Mouse (Mus musculus) neural tube, embryonic 12.5 days (tissue): Measurements from ENCODE around the gene Sugp2. TPM values are rescaled to one million over a fixed set of nuclear protein-coding genes. Genes with fewer than 3 reads are reported as not detected.

Source experiments
- ATAC-seq: fragments of 200-750 bp; cut with Nextera tagmentation; 2 replicates; pipeline ENCODE4 v1.8.0; 2017; ENCODE audit warnings: low read depth, mild to moderate bottlenecking, moderate TSS enrichment, moderate library complexity; ENCODE audit not compliant: low FRiP score
- H3K27ac ChIP-seq: fragments of 300-500 bp; sonication (generic); 2 replicates; pipeline ENCODE4 v1.5.1; 2016
- H3K27me3 ChIP-seq: fragments of 300-500 bp; sonication (generic); replicated peaks from 2 replicates; pipeline ENCODE4 v1.6.1; 2016; ENCODE audit warnings: mild to moderate bottlenecking
- H3K36me3 ChIP-seq: fragments of 300-500 bp; sonication (generic); 2 replicates; pipeline ENCODE4 v1.6.1; 2016; ENCODE audit warnings: mild to moderate bottlenecking
- H3K4me1 ChIP-seq: fragments of 300-500 bp; sonication (generic); 2 replicates; pipeline ENCODE4 v1.6.1; 2016
- H3K4me2 ChIP-seq: fragments of 300-500 bp; sonication (generic); replicated peaks from 2 replicates; pipeline ENCODE4 v1.6.1; 2016; ENCODE audit warnings: mild to moderate bottlenecking
- H3K4me3 ChIP-seq: fragments of 300-500 bp; sonication (generic); 2 replicates; pipeline ENCODE4 v1.5.1; 2016
- H3K9ac ChIP-seq: fragments of 300-500 bp; sonication (generic); 2 replicates; pipeline ENCODE4 v1.6.1; 2016; ENCODE audit warnings: mild to moderate bottlenecking
- H3K9me3 ChIP-seq: fragments of 300-500 bp; sonication (generic); 2 replicates; pipeline ENCODE4 v1.6.1; 2016; ENCODE audit warnings: mild to moderate bottlenecking
- WGBS: fragments of 180-500 bp; shearing (Covaris S2); methylation state at CpG from one replicate; pipeline ENCODE4 v1.1.7; 2016; 5-methylcytosine and 5-hydroxymethylcytosine counted together
- polyA plus RNA-seq: library from polyadenylated mRNA; unstranded; fragments of >200 nt; fragmentation: Nextera tagmentation; extraction: Ambion mirVana; gene quantifications from 2 replicates; pipeline ENCODE4 v1.2.1, GENCODE M21; 2016

Sugp2 gene
- polyA plus RNA-seq, 1 experiment from 2014 or later, result 68.0 TPM

GRCm38 (mm10) chr8:70223341-70223740 is 10.7 kb upstream of the Sugp2 start:
- no peaks in the 10 kb centered on the region for H3K27me3 ChIP-seq

GRCm38 (mm10) chr8:70227997-70228396 is 6.0 kb upstream of the Sugp2 start:
- peak; percentile 17; the same call in 1 of the 2 replicates for ATAC-seq

More at GRCm38 (mm10) chr8:70223341-70223740, 10.7 kb upstream of the Sugp2 start:
- ATAC-seq, result no peak
- H3K4me2 ChIP-seq, result no peak overlapping the region
- H3K9me3 ChIP-seq, result no peaks in the 10 kb centered on the region
- H3K4me3 ChIP-seq, result no peak overlapping the region
- no peak overlapping the region for H3K9ac ChIP-seq
- 49% methylated on average over 6 of the region's 6 CpGs for WGBS
- peaks cover 8% of the 10 kb centered on the region; the same call in 1 of the 2 replicates for H3K4me1 ChIP-seq
- no peak overlapping the region for H3K27ac ChIP-seq
- peaks cover 43% of the 10 kb centered on the region for H3K36me3 ChIP-seq

GRCm38 (mm10) chr8:70230837-70231236 is 3.2 kb upstream of the Sugp2 start:
- Histone ChIP-seq H3K4me3 (no peak overlapping the region), H3K4me2 (no peak overlapping the region), H3K9me3 (no peaks in the 10 kb centered on the region), H3K4me1 (peaks cover 28% of the 10 kb centered on the region), H3K27me3 (no peaks in the 10 kb centered on the region), H3K9ac (no peak overlapping the region), H3K36me3 (peaks cover 25% of the 10 kb centered on the region), H3K27ac (no peak overlapping the region)
- ATAC-seq, result no peak
- WGBS, result 92% methylated on average over 9 of the region's 9 CpGs

More at GRCm38 (mm10) chr8:70227997-70228396, 6.0 kb upstream of the Sugp2 start:
- Histone ChIP-seq H3K9ac (no peak overlapping the region; the same call in 1 of the 2 replicates), H3K9me3 (no peaks in the 10 kb centered on the region), H3K4me2 (no peak overlapping the region), H3K27me3 (no peaks in the 10 kb centered on the region), H3K27ac (no peak overlapping the region), H3K36me3 (peaks cover 46% of the 10 kb centered on the region), H3K4me1 (peaks cover 14% of the 10 kb centered on the region), H3K4me3 (no peak overlapping the region)
- WGBS, result 29% methylated on average over 4 of the region's 4 CpGs

- Histone ChIP-seq H3K4me1 (peaks cover 22% of the 10 kb centered on the region), H3K27me3 (no peaks in the 10 kb centered on the region), H3K4me3 (peak overlapping the region; percentile 83), H3K4me2 (peak overlapping the region; percentile 90), H3K9ac (peak overlapping the region; percentile 83), H3K9me3 (no peaks in the 10 kb centered on the region), H3K27ac (no peak overlapping the region), H3K36me3 (peaks cover 49% of the 10 kb centered on the region)
- 0 out of 2 replicates have a peak, but pooled peaks have one; percentile 17 for ATAC-seq
- 8% methylated on average over 13 of the region's 13 CpGs for WGBS
Observed at GRCm38 (mm10) chr8:70233606-70234005, 420 bp upstream of the Sugp2 start.

GRCm38 (mm10) chr8:70234781-70235128 is 729 bp downstream of the Sugp2 start:
- Histone ChIP-seq H3K27ac (peak overlapping the region; percentile 71), H3K4me1 (peaks cover 22% of the 10 kb centered on the region), H3K9ac (peak overlapping the region; percentile 83), H3K27me3 (no peaks in the 10 kb centered on the region), H3K36me3 (peaks cover 48% of the 10 kb centered on the region), H3K4me2 (peak overlapping the region; percentile 90), H3K9me3 (no peaks in the 10 kb centered on the region), H3K4me3 (peak overlapping the region; percentile 83)
- ATAC-seq, result no peak
- 0% methylated on average over 15 of the region's 15 CpGs for WGBS

GRCm38 (mm10) chr8:70237842-70238241 is 3.8 kb downstream of the Sugp2 start:
- WGBS, result 96% methylated on average over 2 of the region's 2 CpGs
- H3K36me3 ChIP-seq, result peaks cover 63% of the 10 kb centered on the region

GRCm38 (mm10) chr8:70240642-70241041 is 6.6 kb downstream of the Sugp2 start:
- WGBS, result 86% methylated on average over 5 of the region's 5 CpGs
- H3K9ac ChIP-seq, result no peak overlapping the region
- no peak for ATAC-seq
- no peak overlapping the region for H3K4me2 ChIP-seq
- peaks cover 78% of the 10 kb centered on the region for H3K36me3 ChIP-seq
- peaks cover 5% of the 10 kb centered on the region for H3K4me1 ChIP-seq
- H3K4me3 ChIP-seq, result no peak overlapping the region
- H3K27me3 ChIP-seq, result no peaks in the 10 kb centered on the region
- no peaks in the 10 kb centered on the region for H3K9me3 ChIP-seq
- no peak overlapping the region for H3K27ac ChIP-seq

More at GRCm38 (mm10) chr8:70237842-70238241, 3.8 kb downstream of the Sugp2 start:
- no peak overlapping the region for H3K4me3 ChIP-seq
- H3K9ac ChIP-seq, result no peak overlapping the region
- no peaks in the 10 kb centered on the region for H3K27me3 ChIP-seq
- no peak overlapping the region for H3K4me2 ChIP-seq
- peaks cover 19% of the 10 kb centered on the region for H3K4me1 ChIP-seq
- ATAC-seq, result no peak
- H3K27ac ChIP-seq, result no peak overlapping the region
- no peaks in the 10 kb centered on the region for H3K9me3 ChIP-seq

- no peak for ATAC-seq
Observed at GRCm38 (mm10) chr8:70246622-70247021, 12.6 kb downstream of the Sugp2 start.

GRCm38 (mm10) chr8:70247841-70248240 is 13.8 kb downstream of the Sugp2 start:
- Histone ChIP-seq H3K4me2 (no peak overlapping the region), H3K27ac (no peak overlapping the region), H3K4me1 (no peaks in the 10 kb centered on the region), H3K36me3 (peaks cover 79% of the 10 kb centered on the region), H3K27me3 (no peaks in the 10 kb centered on the region), H3K9ac (no peak overlapping the region), H3K9me3 (no peaks in the 10 kb centered on the region), H3K4me3 (no peak overlapping the region)
- WGBS, result 96% methylated on average over 3 of the region's 3 CpGs
- ATAC-seq, result no peak

More at GRCm38 (mm10) chr8:70246622-70247021, 12.6 kb downstream of the Sugp2 start:
- Histone ChIP-seq H3K27me3 (no peaks in the 10 kb centered on the region), H3K27ac (no peak overlapping the region), H3K9ac (no peak overlapping the region), H3K4me3 (no peak overlapping the region), H3K36me3 (peaks cover 79% of the 10 kb centered on the region), H3K9me3 (no peaks in the 10 kb centered on the region), H3K4me1 (no peaks in the 10 kb centered on the region), H3K4me2 (no peak overlapping the region)
- WGBS, result 93% methylated on average over 6 of the region's 6 CpGs

GRCm38 (mm10) chr8:70254628-70255027 is 20.6 kb downstream of the Sugp2 start:
- 92% methylated on average over 1 of the region's 1 CpGs for WGBS
- Histone ChIP-seq H3K4me2 (no peak overlapping the region), H3K9me3 (no peaks in the 10 kb centered on the region), H3K4me3 (no peak overlapping the region), H3K27ac (no peak overlapping the region), H3K36me3 (peaks cover 98% of the 10 kb centered on the region), H3K4me1 (no peaks in the 10 kb centered on the region), H3K27me3 (no peaks in the 10 kb centered on the region), H3K9ac (no peak overlapping the region)
- no peak for ATAC-seq

GRCm38 (mm10) chr8:70257456-70257855 is 23.4 kb downstream of the Sugp2 start:
- H3K36me3 ChIP-seq, result peaks cover 99% of the 10 kb centered on the region
- no peak for ATAC-seq
- WGBS, result 91% methylated on average over 3 of the region's 3 CpGs

GRCm38 (mm10) chr8:70258600-70258999 is 24.6 kb downstream of the Sugp2 start:
- Histone ChIP-seq H3K36me3 (peaks cover 99% of the 10 kb centered on the region), H3K4me3 (no peak overlapping the region), H3K27ac (no peak overlapping the region), H3K4me2 (no peak overlapping the region), H3K4me1 (no peaks in the 10 kb centered on the region), H3K9me3 (no peaks in the 10 kb centered on the region), H3K27me3 (no peaks in the 10 kb centered on the region), H3K9ac (no peak overlapping the region)
- 95% methylated on average over 5 of the region's 5 CpGs for WGBS
- no peak for ATAC-seq

More at GRCm38 (mm10) chr8:70257456-70257855, 23.4 kb downstream of the Sugp2 start:
- no peak overlapping the region for H3K9ac ChIP-seq
- H3K4me2 ChIP-seq, result no peak overlapping the region
- no peak overlapping the region for H3K27ac ChIP-seq
- no peak overlapping the region for H3K4me3 ChIP-seq
- H3K4me1 ChIP-seq, result no peaks in the 10 kb centered on the region
- no peaks in the 10 kb centered on the region for H3K27me3 ChIP-seq
- no peaks in the 10 kb centered on the region for H3K9me3 ChIP-seq

GRCm38 (mm10) chr8:70259043-70259442 is 25.0 kb downstream of the Sugp2 start:
- Histone ChIP-seq H3K27ac (no peak overlapping the region), H3K9me3 (no peaks in the 10 kb centered on the region), H3K36me3 (peaks cover 99% of the 10 kb centered on the region), H3K4me3 (no peak overlapping the region), H3K4me1 (no peaks in the 10 kb centered on the region), H3K4me2 (no peak overlapping the region), H3K9ac (no peak overlapping the region), H3K27me3 (no peaks in the 10 kb centered on the region)
- no peak for ATAC-seq
- 89% methylated on average over 2 of the region's 2 CpGs for WGBS
